Mouse (Mus musculus): Measurements from ENCODE around the gene Tmem91. TPM values are rescaled to one million over a fixed set of nuclear protein-coding genes. Genes with fewer than 3 reads are reported as not detected.
A peak's percentile ranks its signal among the peaks of the same experiment; 100 is the strongest.

Gene Tmem91
- polyA plus RNA-seq, 1 experiment from 2014 or later, result 2.2 TPM

DNA sequence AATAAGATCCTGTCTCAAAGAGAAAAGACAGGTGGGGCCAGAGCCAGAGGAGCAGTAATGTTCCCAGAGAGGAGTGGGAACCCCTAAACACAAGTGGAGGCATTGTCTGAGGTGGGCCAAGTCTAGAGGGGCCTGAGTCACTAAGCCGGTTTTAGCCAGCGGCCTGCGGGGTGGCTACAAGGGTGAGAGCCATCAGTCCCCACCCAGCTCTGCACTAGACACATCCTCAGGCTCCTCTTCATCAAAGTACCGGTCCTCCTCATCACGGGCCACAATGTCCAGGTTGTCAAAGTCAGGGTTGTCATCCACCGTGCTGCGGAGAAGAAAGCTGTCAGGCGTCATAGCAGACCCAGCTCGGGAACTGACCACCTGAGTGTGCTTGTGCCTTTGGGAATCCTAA is 37.8 kb upstream of the Tmem91 start:
- ATAC-seq (ENCODE audit: low FRiP score) (no peak), DNase-seq (ENCODE audit: low spot score) (no peak)
- Histone ChIP-seq H3K4me2 (replicated peaks; ENCODE audit: low read depth, low read length) (no peak overlapping the region), H3K27me3 (ENCODE audit: control insufficient read depth, insufficient read depth, low read length) (no peaks in the 10 kb centered on the region), H3K27ac (ENCODE audit: low read depth, low read length) (no peak overlapping the region), H3K4me1 (replicated peaks; ENCODE audit: control insufficient read depth, insufficient read depth, low read length) (peaks cover 2% of the 10 kb centered on the region; the same call in 1 of the 2 replicates), H3K4me3 (ENCODE audit: low read depth, low read length) (no peak overlapping the region), H3K36me3 (ENCODE audit: control insufficient read depth, insufficient read depth, low read length) (peaks cover 15% of the 10 kb centered on the region), H3K9me3 (ENCODE audit: control insufficient read depth, low read length) (no peaks in the 10 kb centered on the region), H3K9ac (ENCODE audit: low read depth, low read length) (no peak overlapping the region)
- 95% methylated on average over 9 of the region's 9 CpGs for WGBS

DNA sequence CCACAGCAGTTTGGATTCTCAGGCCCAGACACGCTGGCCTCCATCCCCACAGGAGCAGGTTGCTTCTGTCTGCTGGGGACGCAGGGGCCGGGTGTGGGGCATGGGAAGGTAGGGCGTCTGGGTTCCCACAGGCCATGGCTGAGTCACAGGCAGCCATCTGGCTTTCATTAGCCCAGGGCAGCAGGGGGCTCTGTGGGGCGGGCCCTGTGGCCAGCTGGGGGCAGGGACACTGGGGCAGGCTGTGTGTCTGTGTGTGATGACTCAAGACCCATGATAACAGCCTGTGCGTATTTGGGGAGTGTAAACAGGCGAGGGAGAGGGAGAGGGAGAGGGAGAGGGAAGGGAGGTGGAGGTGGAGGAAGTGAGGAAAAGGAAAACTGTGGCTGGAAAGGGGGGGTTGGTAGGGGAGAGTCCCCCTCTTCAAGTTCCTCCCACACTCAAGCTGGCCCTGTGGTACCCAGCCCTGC is 36.8 kb upstream of the Tmem91 start:
- DNase-seq (ENCODE audit: low spot score), result no peak
- 0 out of 2 replicates have a peak, but pooled peaks cover 2% of the 10 kb centered on the region for H3K4me1 ChIP-seq (replicated peaks; ENCODE audit: control insufficient read depth, insufficient read depth, low read length)
- H3K36me3 ChIP-seq (ENCODE audit: control insufficient read depth, insufficient read depth, low read length), result peaks cover 15% of the 10 kb centered on the region
- H3K27ac ChIP-seq (ENCODE audit: low read depth, low read length), result no peak overlapping the region; the same call in 1 of the 2 replicates
- no peaks in the 10 kb centered on the region for H3K27me3 ChIP-seq (ENCODE audit: control insufficient read depth, insufficient read depth, low read length)
- peak; percentile 47 for ATAC-seq (ENCODE audit: low FRiP score)
- H3K9ac ChIP-seq (ENCODE audit: low read depth, low read length), result no peak overlapping the region
- no peaks in the 10 kb centered on the region for H3K9me3 ChIP-seq (ENCODE audit: control insufficient read depth, low read length)
- 25% methylated on average over 7 of the region's 7 CpGs for WGBS
- no peak overlapping the region for H3K4me3 ChIP-seq (ENCODE audit: low read depth, low read length)
- no peak overlapping the region for H3K4me2 ChIP-seq (replicated peaks; ENCODE audit: low read depth, low read length)

- no peak overlapping the region for H3K27ac ChIP-seq (ENCODE audit: low read depth, low read length)
- H3K9ac ChIP-seq (ENCODE audit: low read depth, low read length), result no peak overlapping the region
- no peak for DNase-seq (ENCODE audit: low spot score)
- WGBS, result 65% methylated on average over 5 of the region's 5 CpGs
- no peak overlapping the region for H3K4me2 ChIP-seq (replicated peaks; ENCODE audit: low read depth, low read length)
- peak; percentile 26; the same call in 1 of the 2 replicates for ATAC-seq (ENCODE audit: low FRiP score)
- no peaks in the 10 kb centered on the region for H3K9me3 ChIP-seq (ENCODE audit: control insufficient read depth, low read length)
- peaks cover 15% of the 10 kb centered on the region for H3K36me3 ChIP-seq (ENCODE audit: control insufficient read depth, insufficient read depth, low read length)
- H3K27me3 ChIP-seq (ENCODE audit: control insufficient read depth, insufficient read depth, low read length), result no peaks in the 10 kb centered on the region
- H3K4me3 ChIP-seq (ENCODE audit: low read depth, low read length), result no peak overlapping the region
- H3K4me1 ChIP-seq (replicated peaks; ENCODE audit: control insufficient read depth, insufficient read depth, low read length), result 0 out of 2 replicates have a peak, but pooled peaks cover 2% of the 10 kb centered on the region
Observed at GRCm38 (mm10) chr7:25711165-25711564, 36.2 kb upstream of the Tmem91 start.

- no peak for DNase-seq (ENCODE audit: low spot score)
- WGBS, result 29% methylated on average over 1 of the region's 7 CpGs
- peak; percentile 44; the same call in 1 of the 2 replicates for ATAC-seq (ENCODE audit: low FRiP score)
- Histone ChIP-seq H3K36me3 (ENCODE audit: control insufficient read depth, insufficient read depth, low read length) (peaks cover 13% of the 10 kb centered on the region), H3K4me2 (replicated peaks; ENCODE audit: low read depth, low read length) (no peak overlapping the region), H3K4me3 (ENCODE audit: low read depth, low read length) (no peak overlapping the region), H3K9me3 (ENCODE audit: control insufficient read depth, low read length) (no peaks in the 10 kb centered on the region), H3K9ac (ENCODE audit: low read depth, low read length) (peak overlapping the region; percentile 40; the same call in 1 of the 2 replicates), H3K27ac (ENCODE audit: low read depth, low read length) (no peak overlapping the region; the same call in 1 of the 2 replicates), H3K4me1 (replicated peaks; ENCODE audit: control insufficient read depth, insufficient read depth, low read length) (0 out of 2 replicates have a peak, but pooled peaks cover 2% of the 10 kb centered on the region), H3K27me3 (ENCODE audit: control insufficient read depth, insufficient read depth, low read length) (no peaks in the 10 kb centered on the region)
Observed at GRCm38 (mm10) chr7:25710519-25711130, 35.7 kb upstream of the Tmem91 start.

GRCm38 (mm10) chr7:25709961-25710360 is 35.0 kb upstream of the Tmem91 start:
- DNase-seq (ENCODE audit: low spot score), result no peak
- Histone ChIP-seq H3K9me3 (ENCODE audit: control insufficient read depth, low read length) (no peaks in the 10 kb centered on the region), H3K4me2 (replicated peaks; ENCODE audit: low read depth, low read length) (no peak overlapping the region), H3K36me3 (ENCODE audit: control insufficient read depth, insufficient read depth, low read length) (peaks cover 6% of the 10 kb centered on the region), H3K9ac (ENCODE audit: low read depth, low read length) (peak overlapping the region; percentile 40; the same call in 1 of the 2 replicates), H3K4me3 (ENCODE audit: low read depth, low read length) (no peak overlapping the region), H3K27ac (ENCODE audit: low read depth, low read length) (no peak overlapping the region), H3K27me3 (ENCODE audit: control insufficient read depth, insufficient read depth, low read length) (no peaks in the 10 kb centered on the region), H3K4me1 (replicated peaks; ENCODE audit: control insufficient read depth, insufficient read depth, low read length) (0 out of 2 replicates have a peak, but pooled peaks cover 2% of the 10 kb centered on the region)
- peak; percentile 4; the same call in 1 of the 2 replicates for ATAC-seq (ENCODE audit: low FRiP score)
- WGBS, result 18% methylated on average over 12 of the region's 12 CpGs

DNA sequence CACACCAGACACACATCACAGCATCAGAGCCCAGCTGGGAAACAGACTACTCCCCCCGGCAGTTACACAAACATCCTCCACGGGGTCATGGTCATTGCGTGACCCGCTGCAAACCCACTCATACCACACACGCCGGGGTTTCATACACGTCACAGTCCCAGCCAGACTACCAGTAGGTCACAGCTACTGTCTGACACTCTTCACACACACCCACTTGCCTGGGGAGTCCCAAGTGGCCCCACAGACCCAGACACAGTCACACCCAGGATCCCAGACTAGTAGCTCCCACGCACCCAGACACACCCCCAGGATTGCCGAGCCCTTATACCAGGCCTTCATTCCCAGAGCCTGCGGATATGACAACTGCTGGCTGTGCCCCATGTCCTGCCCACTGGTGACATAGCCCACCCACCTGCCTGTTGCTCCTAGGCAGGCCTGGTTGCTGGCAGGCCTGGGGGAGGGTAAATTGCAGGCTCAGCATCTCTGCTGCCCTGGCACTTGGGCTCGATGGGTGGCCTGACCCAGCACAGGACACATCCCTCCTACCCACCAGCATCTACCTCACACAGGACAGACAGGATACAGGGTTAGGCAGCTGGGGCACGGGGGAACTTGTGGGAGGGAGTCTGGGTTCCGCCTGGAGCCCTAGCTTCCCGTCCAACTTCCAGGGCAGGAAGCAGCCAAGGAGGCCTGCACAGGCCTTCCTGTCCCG is 32.8 kb upstream of the Tmem91 start:
- H3K36me3 ChIP-seq (ENCODE audit: control insufficient read depth, insufficient read depth, low read length), result no peaks in the 10 kb centered on the region
- H3K4me1 ChIP-seq (replicated peaks; ENCODE audit: control insufficient read depth, insufficient read depth, low read length), result 0 out of 2 replicates have a peak, but pooled peaks cover 2% of the 10 kb centered on the region
- no peak overlapping the region for H3K4me3 ChIP-seq (ENCODE audit: low read depth, low read length)
- 57% methylated on average over 15 of the region's 15 CpGs for whole genome bisulfite sequencing
- no peak overlapping the region for H3K9ac ChIP-seq (ENCODE audit: low read depth, low read length)
- no peak for DNase-seq (ENCODE audit: low spot score)
- H3K4me2 ChIP-seq (replicated peaks; ENCODE audit: low read depth, low read length), result no peak overlapping the region
- no peak for ATAC-seq (ENCODE audit: low FRiP score)
- no peaks in the 10 kb centered on the region for H3K27me3 ChIP-seq (ENCODE audit: control insufficient read depth, insufficient read depth, low read length)
- H3K9me3 ChIP-seq (ENCODE audit: control insufficient read depth, low read length), result no peaks in the 10 kb centered on the region
- 0 out of 2 replicates have a peak overlapping the region, but pooled peaks have one; percentile 24 for H3K27ac ChIP-seq (ENCODE audit: low read depth, low read length)

- no peak overlapping the region for H3K4me2 ChIP-seq (replicated peaks; ENCODE audit: low read depth, low read length)
- WGBS, result 59% methylated on average over 7 of the region's 7 CpGs
- no peak overlapping the region for H3K4me3 ChIP-seq (ENCODE audit: low read depth, low read length)
- DNase-seq (ENCODE audit: low spot score) (no peak), ATAC-seq (ENCODE audit: low FRiP score) (no peak)
- H3K36me3 ChIP-seq (ENCODE audit: control insufficient read depth, insufficient read depth, low read length), result no peaks in the 10 kb centered on the region
- no peak overlapping the region for H3K9ac ChIP-seq (ENCODE audit: low read depth, low read length)
- H3K4me1 ChIP-seq (replicated peaks; ENCODE audit: control insufficient read depth, insufficient read depth, low read length), result 0 out of 2 replicates have a peak, but pooled peaks cover 2% of the 10 kb centered on the region
- H3K27ac ChIP-seq (ENCODE audit: low read depth, low read length), result no peak overlapping the region
- H3K9me3 ChIP-seq (ENCODE audit: control insufficient read depth, low read length), result no peaks in the 10 kb centered on the region
- H3K27me3 ChIP-seq (ENCODE audit: control insufficient read depth, insufficient read depth, low read length), result no peaks in the 10 kb centered on the region
Observed at GRCm38 (mm10) chr7:25706578-25707170, 31.7 kb upstream of the Tmem91 start.

GRCm38 (mm10) chr7:25705801-25706251 is 30.9 kb upstream of the Tmem91 start:
- H3K27me3 ChIP-seq (ENCODE audit: control insufficient read depth, insufficient read depth, low read length), result no peaks in the 10 kb centered on the region
- H3K4me3 ChIP-seq (ENCODE audit: low read depth, low read length), result no peak overlapping the region
- H3K36me3 ChIP-seq (ENCODE audit: control insufficient read depth, insufficient read depth, low read length), result no peaks in the 10 kb centered on the region
- H3K9me3 ChIP-seq (ENCODE audit: control insufficient read depth, low read length), result no peaks in the 10 kb centered on the region
- WGBS, result 61% methylated on average over 6 of the region's 6 CpGs
- no peak overlapping the region for H3K9ac ChIP-seq (ENCODE audit: low read depth, low read length)
- H3K27ac ChIP-seq (ENCODE audit: low read depth, low read length), result no peak overlapping the region
- ATAC-seq (ENCODE audit: low FRiP score), result no peak
- DNase-seq (ENCODE audit: low spot score), result no peak
- H3K4me1 ChIP-seq (replicated peaks; ENCODE audit: control insufficient read depth, insufficient read depth, low read length), result 0 out of 2 replicates have a peak, but pooled peaks cover 2% of the 10 kb centered on the region
- H3K4me2 ChIP-seq (replicated peaks; ENCODE audit: low read depth, low read length), result no peak overlapping the region
